Mouse (Mus musculus) embryonic facial prominence, embryonic 11.5 days (tissue): ENCODE data around the gene Atp8a1. TPM values are rescaled to one million over a fixed set of nuclear protein-coding genes. Genes with fewer than 3 reads are reported as not detected.

Source experiments
- ATAC-seq: fragments of 200-750 bp; cut with Nextera tagmentation; replicated peaks from 2 replicates; pipeline ENCODE4 v1.8.0; 2017; ENCODE audit warnings: low read depth; ENCODE audit not compliant: insufficient number of reproducible peaks, low FRiP score, low TSS enrichment
- DNase-seq: peaks from one replicate; pipeline ENCODE4 v3.0.0-alpha.2; 2015; ENCODE audit warnings: low spot score
- H3K27ac ChIP-seq: fragments of 300-500 bp; sonication (generic); replicated peaks from 2 replicates; pipeline ENCODE4 v1.5.1; 2014; ENCODE audit warnings: mild to moderate bottlenecking, low read depth, low read length, control low read depth
- H3K27me3 ChIP-seq: fragments of 300-500 bp; sonication (generic); 2 replicates; pipeline ENCODE4 v1.6.1; 2014; ENCODE audit warnings: mild to moderate bottlenecking, low read length, moderate library complexity, mixed read lengths; ENCODE audit not compliant: control insufficient read depth, insufficient read depth
- H3K36me3 ChIP-seq: fragments of 300-500 bp; sonication (generic); replicated peaks from 2 replicates; pipeline ENCODE4 v1.6.1; 2014; ENCODE audit warnings: low read depth, mild to moderate bottlenecking, low read length, moderate library complexity, mixed read lengths; ENCODE audit not compliant: control insufficient read depth, insufficient read depth
- H3K4me1 ChIP-seq: fragments of 300-500 bp; sonication (generic); 2 replicates; pipeline ENCODE4 v1.6.1; 2014; ENCODE audit warnings: low read length, mixed read lengths; ENCODE audit not compliant: control insufficient read depth, insufficient read depth
- H3K4me2 ChIP-seq: fragments of 300-500 bp; sonication (generic); 2 replicates; pipeline ENCODE4 v1.6.1; 2014; ENCODE audit warnings: low read depth, mild to moderate bottlenecking, control low read depth, low read length, moderate library complexity
- H3K4me3 ChIP-seq: fragments of 300-500 bp; sonication (generic); 2 replicates; pipeline ENCODE4 v1.5.1; 2014; ENCODE audit warnings: low read depth, low read length, control low read depth
- H3K9ac ChIP-seq: fragments of 300-500 bp; sonication (generic); replicated peaks from 2 replicates; pipeline ENCODE4 v1.6.1; 2014; ENCODE audit warnings: mild to moderate bottlenecking, control low read depth, low read length
- H3K9me3 ChIP-seq: fragments of 300-500 bp; sonication (generic); replicated peaks from 2 replicates; pipeline ENCODE4 v1.6.1; 2016; ENCODE audit warnings: mild to moderate bottlenecking, low read length, inconsistent platforms, mixed read lengths; ENCODE audit not compliant: control insufficient read depth
- WGBS: fragments of 180-500 bp; shearing (Covaris S2); extraction: QIAGEN DNeasy Blood & Tissue Kit; methylation state at CpG from one replicate; pipeline ENCODE4 v1.1.7; 2014; 5-methylcytosine and 5-hydroxymethylcytosine counted together
- microRNA-seq: library from miRNA; unstranded; fragments of <30 nt; microRNA quantifications from one replicate; pipeline ENCODE4, GENCODE M21; 2016; ENCODE audit warnings: borderline number of aligned reads
- polyA plus RNA-seq: library from polyadenylated mRNA; unstranded; fragments of >200 nt; fragmentation: Nextera tagmentation; extraction: Ambion mirVana; gene quantifications from 2 replicates; pipeline ENCODE4 v1.2.1, GENCODE M21; 2014

Atp8a1 gene
- polyA plus RNA-seq, 1 experiment from 2014 or later: 14.9 TPM

DNA sequence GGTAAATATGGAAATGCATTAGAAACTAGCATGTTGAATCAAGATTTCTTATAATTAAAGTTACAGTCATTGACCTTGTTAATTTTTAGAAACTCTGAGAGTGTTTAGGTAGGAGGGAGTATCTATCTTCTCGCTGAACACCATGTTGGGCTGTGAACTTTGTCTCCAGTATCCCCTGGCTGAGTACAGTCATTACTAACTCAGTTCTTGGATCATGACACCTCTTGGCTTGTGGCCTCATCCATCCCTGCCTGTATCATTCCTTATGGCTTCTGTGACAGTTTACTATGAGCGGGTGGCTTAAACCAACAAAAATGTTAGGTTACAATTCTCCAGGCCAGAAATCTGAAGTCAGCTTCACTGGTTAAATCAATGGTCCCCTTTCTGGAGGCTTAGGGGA, 271.5 kb downstream of the Atp8a1 start:
- Histone ChIP-seq H3K9ac (no peak overlapping the region), H3K36me3 (no peaks in the 10 kb centered on the region), H3K27me3 (no peaks in the 10 kb centered on the region), H3K4me1 (no peaks in the 10 kb centered on the region), H3K4me2 (no peak overlapping the region), H3K9me3 (no peaks in the 10 kb centered on the region), H3K4me3 (no peak overlapping the region), H3K27ac (no peak overlapping the region)
- 93% methylated on average over 2 of the region's 2 CpGs for WGBS
- DNase-seq: no peak
- ATAC-seq: no peak

DNA sequence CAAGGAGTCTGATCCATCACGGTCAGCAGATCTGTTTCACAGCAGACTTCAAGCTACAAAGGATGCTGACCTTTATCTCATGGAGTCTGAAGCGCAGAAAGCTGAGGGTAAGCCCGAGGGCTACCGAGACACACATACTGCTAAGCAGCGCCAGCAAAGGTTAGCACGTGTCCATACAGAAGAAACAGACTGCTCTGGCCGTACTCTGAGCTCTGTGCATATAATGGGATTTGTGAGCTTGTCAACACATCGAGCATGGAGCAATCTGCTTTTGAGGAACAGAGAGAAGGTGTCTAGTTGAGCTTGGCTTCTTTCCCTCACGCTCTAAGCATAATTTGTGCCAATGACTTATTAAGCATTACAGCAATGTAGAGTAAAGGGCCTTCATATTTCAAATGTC, 273.2 kb downstream of the Atp8a1 start:
- DNase-seq (no peak), ATAC-seq (no peak)
- Histone ChIP-seq H3K27ac (no peak overlapping the region), H3K36me3 (no peaks in the 10 kb centered on the region), H3K4me1 (no peaks in the 10 kb centered on the region), H3K27me3 (no peaks in the 10 kb centered on the region), H3K9me3 (no peaks in the 10 kb centered on the region), H3K4me2 (no peak overlapping the region), H3K9ac (no peak overlapping the region), H3K4me3 (no peak overlapping the region)
- 85% methylated on average over 9 of the region's 9 CpGs for WGBS

DNA sequence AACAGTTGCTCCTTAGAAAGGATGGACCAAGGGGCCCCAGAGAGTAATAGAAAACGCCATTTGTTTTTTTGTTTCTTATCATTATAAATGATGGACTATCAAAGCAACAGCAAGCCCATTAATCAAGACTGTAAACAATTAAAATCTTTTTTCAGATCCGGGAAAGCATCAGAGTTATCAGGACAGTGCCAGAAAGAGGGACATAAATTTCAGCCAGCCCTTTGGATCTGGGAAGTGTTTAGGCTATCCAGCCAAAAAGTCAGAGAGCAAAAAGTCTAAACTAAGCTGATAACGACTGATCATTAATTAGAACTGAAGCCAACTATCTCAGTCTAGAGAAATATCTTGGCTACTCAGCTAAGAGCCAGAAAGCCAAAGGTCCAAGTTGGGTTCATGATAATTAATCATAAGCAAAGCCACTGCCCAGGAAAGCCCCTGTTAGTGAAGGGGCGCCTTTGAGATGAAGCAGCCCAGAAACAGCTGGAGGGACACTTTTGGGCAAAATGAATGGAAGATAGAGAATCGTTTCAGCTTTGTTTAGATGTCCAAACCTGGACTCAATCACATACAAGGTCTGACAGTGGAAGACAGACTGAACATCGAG, 274.6 kb downstream of the Atp8a1 start:
- WGBS: 73% methylated on average over 6 of the region's 6 CpGs
- no peaks in the 10 kb centered on the region for H3K36me3 ChIP-seq
- H3K4me2 ChIP-seq: no peak overlapping the region
- H3K4me3 ChIP-seq: no peak overlapping the region
- no peaks in the 10 kb centered on the region for H3K9me3 ChIP-seq
- DNase-seq (no peak), ATAC-seq (no peak)
- H3K27me3 ChIP-seq: no peaks in the 10 kb centered on the region
- no peak overlapping the region for H3K27ac ChIP-seq
- no peak overlapping the region for H3K9ac ChIP-seq
- H3K4me1 ChIP-seq: no peaks in the 10 kb centered on the region

Small RNA genes lying within 50 kb of the gene (microRNA-seq; reads per million reads assigned to microRNA genes)
- not detected for gene Gm23617

Other genes starting within 250 kb of the Atp8a1 start
- gene Shisa3, start 239.6 kb downstream of the Atp8a1 start, polyA plus RNA-seq: 7.4 and 8.4 TPM in 2 replicates
- not detected in 2 replicates for gene Gm5108, start 94.2 kb upstream of the Atp8a1 start, polyA plus RNA-seq
- gene Gm21905, start 99.0 kb upstream of the Atp8a1 start, polyA plus RNA-seq: not detected in 2 replicates
- gene Grxcr1, start 184.4 kb upstream of the Atp8a1 start, polyA plus RNA-seq: not detected in 2 replicates